Mouse (Mus musculus) limb, embryonic 12.5 days (tissue): ENCODE measurements around the gene Prpf31. TPM values are rescaled to one million over a fixed set of nuclear protein-coding genes. Genes with fewer than 3 reads are reported as not detected.

Experiments
- ATAC-seq: fragments of 200-750 bp; cut with Nextera tagmentation; 2 replicates; pipeline ENCODE4 v1.8.0; 2017; ENCODE audit warnings: low read depth, moderate TSS enrichment; ENCODE audit not compliant: insufficient number of reproducible peaks, insufficient read depth, low FRiP score, low TSS enrichment
- H3K27ac ChIP-seq: fragments of 300-500 bp; sonication (generic); 2 replicates; pipeline ENCODE4 v1.5.1; 2016; ENCODE audit warnings: mild to moderate bottlenecking, moderate library complexity
- H3K27me3 ChIP-seq: fragments of 300-500 bp; sonication (generic); 2 replicates; pipeline ENCODE4 v1.6.1; 2016; ENCODE audit warnings: mild to moderate bottlenecking, moderate library complexity
- H3K36me3 ChIP-seq: fragments of 300-500 bp; sonication (generic); 2 replicates; pipeline ENCODE4 v1.6.1; 2016; ENCODE audit warnings: mild to moderate bottlenecking, moderate library complexity
- H3K4me1 ChIP-seq: fragments of 300-500 bp; sonication (generic); replicated peaks from 2 replicates; pipeline ENCODE4 v1.6.1; 2016
- H3K4me2 ChIP-seq: fragments of 300-500 bp; sonication (generic); 2 replicates; pipeline ENCODE4 v1.6.1; 2016; ENCODE audit warnings: mild to moderate bottlenecking, moderate library complexity
- H3K4me3 ChIP-seq: fragments of 300-500 bp; sonication (generic); replicated peaks from 2 replicates; pipeline ENCODE4 v1.5.1; 2016; ENCODE audit warnings: mild to moderate bottlenecking
- H3K9ac ChIP-seq: fragments of 300-500 bp; sonication (generic); replicated peaks from 2 replicates; pipeline ENCODE4 v1.6.1; 2016; ENCODE audit warnings: mild to moderate bottlenecking, moderate library complexity
- H3K9me3 ChIP-seq: fragments of 300-500 bp; sonication (generic); 2 replicates; pipeline ENCODE4 v1.6.1; 2016; ENCODE audit warnings: mild to moderate bottlenecking, moderate library complexity
- WGBS: fragments of 180-500 bp; shearing (Covaris S2); methylation state at CpG from one replicate; pipeline ENCODE4 v1.1.7; 2016; 5-methylcytosine and 5-hydroxymethylcytosine counted together
- microRNA-seq: library from miRNA; unstranded; fragments of <30 nt; microRNA quantifications from one replicate; pipeline ENCODE4, GENCODE M21; 2017
- polyA plus RNA-seq: library from polyadenylated mRNA; unstranded; fragments of >200 nt; fragmentation: Nextera tagmentation; extraction: Ambion mirVana; gene quantifications from 2 replicates; pipeline ENCODE4 v1.2.1, GENCODE M21; 2016

The Prpf31 gene
- polyA plus RNA-seq, 1 experiment from 2014 or later, result 133 TPM

DNA sequence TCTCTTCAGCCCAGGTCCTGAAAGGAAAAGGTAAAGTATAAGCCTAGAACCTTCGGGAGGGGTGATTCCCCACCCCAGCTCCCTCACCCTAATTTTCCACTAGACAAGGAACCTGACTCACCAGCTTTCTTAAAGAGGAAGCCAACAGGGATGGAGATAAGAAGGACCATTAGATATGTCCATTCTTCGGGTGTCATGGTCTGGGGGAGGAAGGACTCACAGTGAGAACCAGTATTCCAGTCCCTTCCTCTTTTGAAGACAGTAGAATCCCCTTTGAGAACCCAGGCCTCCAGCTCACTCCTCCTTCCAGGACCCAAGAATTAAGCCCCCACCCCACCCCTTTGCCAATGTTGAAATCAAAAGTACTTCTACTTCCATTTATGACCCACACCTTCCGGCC lies 62.1 kb downstream of the Prpf31 start:
- ATAC-seq, result no peak
- Histone ChIP-seq H3K27ac (peak overlapping the region; percentile 98; the same call in 1 of the 2 replicates), H3K4me2 (peak overlapping the region; percentile 81), H3K36me3 (peaks cover 47% of the 10 kb centered on the region), H3K4me1 (peaks cover 21% of the 10 kb centered on the region), H3K27me3 (no peaks in the 10 kb centered on the region), H3K9ac (peak overlapping the region; percentile 89), H3K9me3 (no peaks in the 10 kb centered on the region), H3K4me3 (peak overlapping the region; percentile 71)
- WGBS, result 28% methylated on average over 3 of the region's 3 CpGs

Small RNA genes within 50 kb of the gene (microRNA-seq; reads per million reads assigned to microRNA genes)
- gene Gm25100 (not detected), gene Mir3572 (2.8 reads per million, percentile 7 among the genes with 10 or more reads in this experiment)

Other genes with a start within 250 kb of the Prpf31 start
- 6.2 and 6.3 TPM in 2 replicates for gene Cacng8, start 239.3 kb upstream of the Prpf31 start, polyA plus RNA-seq
- gene Cacng6, start 205.8 kb upstream of the Prpf31 start, polyA plus RNA-seq, result 3.7 and 4.1 TPM in 2 replicates
- not detected in 2 replicates for gene Tarm1, start 127.4 kb upstream of the Prpf31 start, polyA plus RNA-seq
- not detected in 2 replicates for gene Oscar, start 13.8 kb upstream of the Prpf31 start, polyA plus RNA-seq
- gene Ndufa3, start 12.6 kb upstream of the Prpf31 start, polyA plus RNA-seq, result 385 and 392 TPM in 2 replicates
- 36.5 and 37.8 TPM in 2 replicates for gene Tfpt, start 56 bp upstream of the Prpf31 start, polyA plus RNA-seq
- gene Cnot3, start 15.3 kb downstream of the Prpf31 start, polyA plus RNA-seq, result 69.5 and 70.3 TPM in 2 replicates
- 19.5 and 20.7 TPM in 2 replicates for gene Leng1, start 35.9 kb downstream of the Prpf31 start, polyA plus RNA-seq
- 6.6 and 6.7 TPM in 2 replicates for gene Tmc4, start 47.6 kb downstream of the Prpf31 start, polyA plus RNA-seq
- gene Tsen34, start 62.9 kb downstream of the Prpf31 start, polyA plus RNA-seq, result 284 and 296 TPM in 2 replicates
- 59.4 and 61.4 TPM in 2 replicates for gene Mboat7, start 63.5 kb downstream of the Prpf31 start, polyA plus RNA-seq
- 1,389 and 1,455 TPM in 2 replicates for gene Rps9, start 74.0 kb downstream of the Prpf31 start, polyA plus RNA-seq
- gene Pirb, start 90.4 kb downstream of the Prpf31 start, polyA plus RNA-seq, result 0.18 and 0.35 TPM in 2 replicates
- not detected in 2 replicates for gene Gm15448, start 195.7 kb downstream of the Prpf31 start, polyA plus RNA-seq
- not detected in 2 replicates for gene Pira2, start 215.1 kb downstream of the Prpf31 start, polyA plus RNA-seq